Mouse (Mus musculus) liver, embryonic 14.5 days (tissue): ENCODE results near the gene Dnmt3b. TPM values are rescaled to one million over a fixed set of nuclear protein-coding genes. Genes with fewer than 3 reads are reported as not detected.

Experiments used
- ATAC-seq: fragments of 200-750 bp; cut with Nextera tagmentation; 2 replicates; pipeline ENCODE4 v1.8.0; 2017; ENCODE audit warnings: moderate number of reproducible peaks, mild to moderate bottlenecking, moderate library complexity; ENCODE audit not compliant: insufficient read depth
- DNase-seq, 3 experiments: peaks; one replicate each; pipeline ENCODE4 v3.0.0-alpha.2; 2012 to 2013; ENCODE audit warnings: low read depth in 3 of 3, low spot score in 3 of 3
- H3K27ac ChIP-seq: fragments of 300-500 bp; sonication (generic); 2 replicates; pipeline ENCODE4 v1.5.1; 2014; ENCODE audit warnings: moderate library complexity, mild to moderate bottlenecking, control low read depth, inconsistent platforms
- H3K27me3 ChIP-seq: fragments of 300-500 bp; sonication (generic); 2 replicates; pipeline ENCODE4 v1.6.1; 2014; ENCODE audit warnings: mild to moderate bottlenecking, low read length, moderate library complexity; ENCODE audit not compliant: control insufficient read depth, insufficient read depth
- H3K36me3 ChIP-seq: fragments of 300-500 bp; sonication (generic); replicated peaks from 2 replicates; pipeline ENCODE4 v1.6.1; 2014; ENCODE audit warnings: low read depth; ENCODE audit not compliant: control insufficient read depth, insufficient read depth
- H3K4me1 ChIP-seq, 2 experiments: fragments of 200-500 bp in 1 of 2; fragments of 300-500 bp in 1 of 2; sonication (generic) in 1 of 2; replicated peaks; 2 replicates each; pipeline ENCODE4 v1.6.1; 2012 to 2014; ENCODE audit warnings: antibody characterized with exemption in 1 of 2, inconsistent platforms in 1 of 2, low read length in 1 of 2; ENCODE audit not compliant: control insufficient read depth in 2 of 2, insufficient read depth in 2 of 2
- H3K4me2 ChIP-seq: fragments of 300-500 bp; sonication (generic); 2 replicates; pipeline ENCODE4 v1.6.1; 2014; ENCODE audit warnings: low read depth, mild to moderate bottlenecking, control low read depth, moderate library complexity
- H3K4me3 ChIP-seq, 2 experiments: fragments of 200-500 bp in 1 of 2; fragments of 300-500 bp in 1 of 2; sonication (generic) in 1 of 2; 2 replicates each; pipeline ENCODE4 v1.5.1; 2012 to 2014; ENCODE audit warnings: low read depth in 2 of 2, low read length in 2 of 2, mild to moderate bottlenecking in 2 of 2, control low read depth in 1 of 2, inconsistent platforms in 1 of 2, moderate library complexity in 1 of 2; ENCODE audit not compliant: insufficient read depth in 1 of 2
- H3K9ac ChIP-seq: fragments of 300-500 bp; sonication (generic); replicated peaks from 2 replicates; pipeline ENCODE4 v1.6.1; 2014; ENCODE audit warnings: mild to moderate bottlenecking, control low read depth, moderate library complexity
- H3K9me3 ChIP-seq: fragments of 300-500 bp; sonication (generic); 2 replicates; pipeline ENCODE4 v1.6.1; 2016; ENCODE audit warnings: low read length, mixed read lengths; ENCODE audit not compliant: control insufficient read depth
- CTCF ChIP-seq: IDR thresholded peaks from 2 replicates; pipeline ENCODE4 v1.5.1; 2016; ENCODE audit warnings: antibody characterized with exemption, low read depth, control low read depth
- EP300 ChIP-seq: IDR thresholded peaks from 2 replicates; pipeline ENCODE4 v1.6.1; 2016; ENCODE audit warnings: antibody characterized with exemption, low read depth
- WGBS: fragments of 180-500 bp; shearing (Covaris S2); extraction: QIAGEN DNeasy Blood & Tissue Kit; methylation state at CpG from one replicate; pipeline ENCODE4 v1.1.7; 2014; ENCODE audit not compliant: insufficient replicate concordance; 5-methylcytosine and 5-hydroxymethylcytosine counted together
- polyA plus RNA-seq, 2 experiments: library from polyadenylated mRNA; depleted of rRNA in 1 of 2; stranded (reverse) in 1 of 2; unstranded in 1 of 2; fragments of >200 nt; fragmentation: Nextera tagmentation in 1 of 2; extraction: Ambion mirVana in 1 of 2; gene quantifications; 2 replicates each; pipeline versions ENCODE4 v1.2.1 to v1.2.3; 2012 to 2014

Gene Dnmt3b
- polyA plus RNA-seq, 2 experiments = 2.8 to 4.1 TPM

- no peak for DNase-seq
- no peak for TF ChIP-seq EP300
- TF ChIP-seq CTCF = peak; percentile 78
- Histone ChIP-seq H3K9me3 (no peaks in the 10 kb centered on the region), H3K4me2 (no peak overlapping the region), H3K27me3 (no peaks in the 10 kb centered on the region), H3K9ac (no peak overlapping the region), H3K4me1 (peaks cover 41 to 52% of the 10 kb centered on the region in 2 experiments), H3K4me3 (no peak overlapping the region), H3K36me3 (no peaks in the 10 kb centered on the region), H3K27ac (no peak overlapping the region)
- no peak for ATAC-seq
- WGBS = 67% methylated on average over 3 of the region's 3 CpGs
These were observed 42.8 kb upstream of the Dnmt3b start for GRCm38 (mm10) chr2:153606421-153606820.

GRCm38 (mm10) chr2:153607870-153608515 lies 41.3 kb upstream of the Dnmt3b start:
- Histone ChIP-seq H3K9ac (peak overlapping the region; percentile 51), H3K36me3 (no peaks in the 10 kb centered on the region), H3K9me3 (no peaks in the 10 kb centered on the region), H3K4me3 (peak overlapping the region; percentile 1 to 12; a peak in 1 of 4 replicates), H3K27ac (peak overlapping the region; percentile 93), H3K4me1 (peaks cover 43 to 52% of the 10 kb centered on the region in 2 experiments), H3K27me3 (no peaks in the 10 kb centered on the region), H3K4me2 (peak overlapping the region; percentile 51)
- TF ChIP-seq EP300 (peak; percentile 43; the same call in 1 of the 2 replicates), CTCF (peak; percentile 13)
- WGBS = 13% methylated on average over 13 of the region's 13 CpGs
- ATAC-seq = peak; percentile 88
- peak in 2 of 3 experiments; percentile 59 to 66 for DNase-seq

GRCm38 (mm10) chr2:153609058-153609457 lies 40.2 kb upstream of the Dnmt3b start:
- no peaks in the 10 kb centered on the region for H3K36me3 ChIP-seq
- H3K4me3 ChIP-seq = no peak overlapping the region
- no peak for TF ChIP-seq EP300
- no peak for TF ChIP-seq CTCF
- peak overlapping the region; percentile 51 for H3K4me2 ChIP-seq
- peak overlapping the region; percentile 51; the same call in 1 of the 2 replicates for H3K9ac ChIP-seq
- no peak for DNase-seq
- WGBS = 69% methylated on average over 8 of the region's 8 CpGs
- no peak for ATAC-seq
- H3K27me3 ChIP-seq = no peaks in the 10 kb centered on the region
- peak overlapping the region; percentile 93 for H3K27ac ChIP-seq
- no peaks in the 10 kb centered on the region for H3K9me3 ChIP-seq
- H3K4me1 ChIP-seq = peaks cover 43 to 50% of the 10 kb centered on the region in 2 experiments

GRCm38 (mm10) chr2:153609548-153609947 lies 39.7 kb upstream of the Dnmt3b start:
- H3K4me2 ChIP-seq = peak overlapping the region; percentile 37; the same call in 1 of the 2 replicates
- no peak overlapping the region for H3K4me3 ChIP-seq
- WGBS = 9% methylated on average over 9 of the region's 9 CpGs
- no peak overlapping the region for H3K9ac ChIP-seq
- no peaks in the 10 kb centered on the region for H3K27me3 ChIP-seq
- no peaks in the 10 kb centered on the region for H3K9me3 ChIP-seq
- peak; percentile 44 for ATAC-seq
- peak; percentile 59 to 70 (median 63) for DNase-seq
- peaks cover 43 to 50% of the 10 kb centered on the region in 2 experiments for H3K4me1 ChIP-seq
- peak overlapping the region; percentile 23 for H3K27ac ChIP-seq
- H3K36me3 ChIP-seq = no peaks in the 10 kb centered on the region
- TF ChIP-seq EP300 (no peak), CTCF (peak; percentile 99)

DNA sequence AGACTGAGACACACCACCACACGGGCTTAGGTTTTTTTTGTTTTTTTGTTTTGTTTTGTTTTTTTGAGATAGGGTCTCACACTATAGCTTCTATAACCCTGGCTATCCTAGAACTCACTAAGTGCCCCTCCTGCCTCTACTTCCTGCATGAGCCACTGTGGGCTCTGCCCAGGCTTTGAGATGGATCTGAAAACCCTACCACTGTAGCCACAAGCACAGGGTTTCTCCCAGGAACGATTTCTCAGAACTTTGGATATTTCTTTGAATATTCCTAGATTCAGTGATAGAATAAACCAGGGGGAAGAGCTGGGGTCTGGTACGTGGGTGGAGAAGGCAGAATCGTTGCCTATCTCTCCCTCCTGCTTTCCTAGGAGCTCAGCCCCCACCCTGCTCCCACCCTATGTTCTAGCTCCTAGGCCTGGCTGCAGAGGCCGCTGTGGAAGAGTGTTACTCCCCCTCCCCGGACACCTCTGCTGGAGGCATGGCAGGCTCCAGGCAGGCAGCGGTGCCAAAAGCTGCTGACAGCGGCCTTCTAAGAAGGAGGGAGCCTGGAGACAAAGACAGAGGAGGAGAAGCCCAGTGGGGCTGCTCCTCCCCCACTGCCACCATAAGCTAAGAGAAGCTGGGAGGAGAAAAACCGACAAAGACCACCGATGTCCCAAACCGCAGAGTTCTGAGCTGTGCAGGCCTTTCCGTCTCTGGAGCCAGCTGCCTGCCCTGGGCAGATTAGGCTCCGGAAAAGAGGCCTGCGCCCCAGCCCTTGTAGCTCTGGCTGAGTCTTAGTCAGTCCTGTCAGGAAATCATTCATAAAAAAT lies 38.6 kb upstream of the Dnmt3b start:
- Histone ChIP-seq H3K9me3 (no peaks in the 10 kb centered on the region), H3K27me3 (no peaks in the 10 kb centered on the region), H3K27ac (peak overlapping the region; percentile 76), H3K36me3 (no peaks in the 10 kb centered on the region), H3K9ac (peak overlapping the region; percentile 56), H3K4me3 (no peak overlapping the region), H3K4me1 (peaks cover 43 to 50% of the 10 kb centered on the region in 2 experiments), H3K4me2 (peak overlapping the region; percentile 49)
- ATAC-seq (peak; percentile 59), DNase-seq (no peak)
- TF ChIP-seq CTCF = 0 out of 2 replicates have a peak, but pooled peaks have one; percentile 12
- peak; percentile 26; the same call in 1 of the 2 replicates for TF ChIP-seq EP300
- 4% methylated on average over 14 of the region's 14 CpGs for WGBS
